Mouse (Mus musculus) hindbrain, embryonic 16.5 days (tissue): ENCODE measurements around the gene Lingo3. TPM values are rescaled to one million over a fixed set of nuclear protein-coding genes. Genes with fewer than 3 reads are reported as not detected.

Experiments
- microRNA counts: library from miRNA; unstranded; fragments of <30 nt; microRNA quantifications from one replicate; lab custom pipeline; 2016
- microRNA-seq: library from miRNA; unstranded; fragments of <30 nt; microRNA quantifications from one replicate; pipeline ENCODE4, GENCODE M21; 2017
- polyA plus RNA-seq: library from polyadenylated mRNA; unstranded; fragments of >200 nt; fragmentation: Nextera tagmentation; extraction: Ambion mirVana; gene quantifications from 2 replicates; pipeline ENCODE4 v1.2.1, GENCODE M21; 2015

The Lingo3 gene
- polyA plus RNA-seq, 1 experiment from 2014 or later = 23.3 TPM

MicroRNAs within 50 kb of the gene (microRNA counts, 519-probe panel; counts per million panel counts)
- not detected for microRNA mmu-miR-1982 (lab: Ali Mortazavi, UCI)

Small RNAs within 50 kb of the gene (microRNA-seq; reads per million reads assigned to microRNA genes)
- 4.0 reads per million, percentile 13 among the genes with 10 or more reads in this experiment for gene Mir1982

Other genes with a start within 250 kb of the Lingo3 start
- gene Scamp4, start 241.2 kb downstream of the Lingo3 start, polyA plus RNA-seq = 73.6 and 80.8 TPM in 2 replicates
- gene Adat3, start 241.2 kb downstream of the Lingo3 start, polyA plus RNA-seq = 5.2 and 6.4 TPM in 2 replicates
- 2.3 and 3.1 TPM in 2 replicates for gene Gm49322, start 238.0 kb downstream of the Lingo3 start, polyA plus RNA-seq
- 24.9 and 77.7 TPM in 2 replicates for gene Csnk1g2, start 221.2 kb downstream of the Lingo3 start, polyA plus RNA-seq
- gene Btbd2, start 187.0 kb downstream of the Lingo3 start, polyA plus RNA-seq = 21.2 and 83.2 TPM in 2 replicates
- gene Mknk2, start 165.9 kb downstream of the Lingo3 start, polyA plus RNA-seq = 35.6 and 55.7 TPM in 2 replicates
- 56.9 and 59.5 TPM in 2 replicates for gene Mob3a, start 142.1 kb downstream of the Lingo3 start, polyA plus RNA-seq
- gene Izumo4, start 141.9 kb downstream of the Lingo3 start, polyA plus RNA-seq = 43.7 and 50.4 TPM in 2 replicates
- 102 and 105 TPM in 2 replicates for gene Ap3d1, start 101.8 kb downstream of the Lingo3 start, polyA plus RNA-seq
- gene Dot1l, start 88.8 kb downstream of the Lingo3 start, polyA plus RNA-seq = 13.2 and 16.9 TPM in 2 replicates
- 44.7 and 59.9 TPM in 2 replicates for gene Sf3a2, start 45.8 kb downstream of the Lingo3 start, polyA plus RNA-seq
- gene Plekhj1, start 45.4 kb downstream of the Lingo3 start, polyA plus RNA-seq = 129 and 140 TPM in 2 replicates
- not detected in 2 replicates for gene Amh, start 38.8 kb downstream of the Lingo3 start, polyA plus RNA-seq
- 1.1 and 1.2 TPM in 2 replicates for gene Jsrp1, start 30.5 kb downstream of the Lingo3 start, polyA plus RNA-seq
- gene Oaz1, start 17.4 kb downstream of the Lingo3 start, polyA plus RNA-seq = 1,272 and 1,293 TPM in 2 replicates
- 197 and 208 TPM in 2 replicates for gene Lsm7, start 11.2 kb upstream of the Lingo3 start, polyA plus RNA-seq
- 92.4 and 97.5 TPM in 2 replicates for gene Sppl2b, start 11.2 kb upstream of the Lingo3 start, polyA plus RNA-seq
- gene Tmprss9, start 27.8 kb upstream of the Lingo3 start, polyA plus RNA-seq = 0.13 and 0.27 TPM in 2 replicates
- 314 and 364 TPM in 2 replicates for gene Timm13, start 56.9 kb upstream of the Lingo3 start, polyA plus RNA-seq
- 36.6 and 41.9 TPM in 2 replicates for gene Lmnb2, start 74.2 kb upstream of the Lingo3 start, polyA plus RNA-seq
- gene Gadd45b, start 86.0 kb upstream of the Lingo3 start, polyA plus RNA-seq = 8.0 and 9.0 TPM in 2 replicates
- 25.4 and 27.0 TPM in 2 replicates for gene Gng7, start 170.9 kb upstream of the Lingo3 start, polyA plus RNA-seq
- gene Diras1, start 181.6 kb upstream of the Lingo3 start, polyA plus RNA-seq = 74.4 and 81.7 TPM in 2 replicates
- gene Slc39a3, start 193.4 kb upstream of the Lingo3 start, polyA plus RNA-seq = 48.3 and 54.3 TPM in 2 replicates
- 334 and 346 TPM in 2 replicates for gene Sgta, start 216.1 kb upstream of the Lingo3 start, polyA plus RNA-seq
- 49.8 and 53.5 TPM in 2 replicates for gene Thop1, start 226.0 kb upstream of the Lingo3 start, polyA plus RNA-seq